Mouse (Mus musculus) hindbrain, embryonic 10.5 days (tissue): ENCODE results near the gene Tmem102. TPM values are rescaled to one million over a fixed set of nuclear protein-coding genes. Genes with fewer than 3 reads are reported as not detected.

Experiments used
- DNase-seq: peaks from one replicate; pipeline ENCODE4 v3.0.0-alpha.2; 2017; ENCODE audit warnings: low spot score
- H3K27ac ChIP-seq: fragments of 300-500 bp; sonication (generic); 2 replicates; pipeline ENCODE4 v1.5.1; 2016; ENCODE audit warnings: mild to moderate bottlenecking, moderate library complexity
- H3K27me3 ChIP-seq: fragments of 300-500 bp; sonication (generic); 2 replicates; pipeline ENCODE4 v1.6.1; 2016; ENCODE audit warnings: mild to moderate bottlenecking; ENCODE audit not compliant: poor library complexity, insufficient read depth, severe bottlenecking
- H3K36me3 ChIP-seq: fragments of 300-500 bp; sonication (generic); 2 replicates; pipeline ENCODE4 v1.6.1; 2016; ENCODE audit warnings: mild to moderate bottlenecking, moderate library complexity
- H3K4me1 ChIP-seq: fragments of 300-500 bp; sonication (generic); replicated peaks from 2 replicates; pipeline ENCODE4 v1.6.1; 2016; ENCODE audit warnings: mild to moderate bottlenecking
- H3K4me3 ChIP-seq: fragments of 300-500 bp; sonication (generic); 2 replicates; pipeline ENCODE4 v1.5.1; 2016; ENCODE audit warnings: mild to moderate bottlenecking, moderate library complexity
- H3K9me3 ChIP-seq: fragments of 300-500 bp; sonication (generic); 2 replicates; pipeline ENCODE4 v1.6.1; 2016; ENCODE audit warnings: mild to moderate bottlenecking, moderate library complexity
- WGBS: fragments of 180-500 bp; shearing (Covaris S2); methylation state at CpG from one replicate; pipeline ENCODE4 v1.1.7; 2016; 5-methylcytosine and 5-hydroxymethylcytosine counted together
- polyA plus RNA-seq: library from polyadenylated mRNA; unstranded; fragments of >200 nt; fragmentation: Nextera tagmentation; extraction: Ambion mirVana; gene quantifications from 2 replicates; pipeline ENCODE4 v1.2.1, GENCODE M21; 2016

Tmem102 gene
- polyA plus RNA-seq, 1 experiment from 2014 or later = 1.3 TPM

GRCm38 (mm10) chr11:69758478-69758970 lies 46.9 kb downstream of the Tmem102 start, which contains the start of gene Polr2a:
TSS of gene Polr2a (minus strand) at chr11:69758637.
- H3K36me3 ChIP-seq = no peaks in the 10 kb centered on the region
- H3K9me3 ChIP-seq = no peaks in the 10 kb centered on the region
- DNase-seq = peak; percentile 98
- peak within 1 kb of the TSS; percentile 97 for H3K27ac ChIP-seq
- H3K4me1 ChIP-seq = peaks cover 53% of the 10 kb centered on the region
- no peaks in the 10 kb centered on the region for H3K27me3 ChIP-seq
- H3K4me3 ChIP-seq = peak within 1 kb of the TSS; percentile 66
- under 1% methylated on average over 36 of the region's 36 CpGs for WGBS

GRCm38 (mm10) chr11:69758090-69758456 lies 47.4 kb downstream of the Tmem102 start:
- Histone ChIP-seq H3K9me3 (no peaks in the 10 kb centered on the region), H3K27ac (peak overlapping the region; percentile 97), H3K27me3 (no peaks in the 10 kb centered on the region), H3K4me1 (peaks cover 55% of the 10 kb centered on the region), H3K4me3 (peak overlapping the region; percentile 66), H3K36me3 (no peaks in the 10 kb centered on the region)
- under 1% methylated on average over 26 of the region's 26 CpGs for WGBS
- peak; percentile 92 for DNase-seq

GRCm38 (mm10) chr11:69757303-69758089 lies 47.9 kb downstream of the Tmem102 start:
- Histone ChIP-seq H3K36me3 (no peaks in the 10 kb centered on the region), H3K4me1 (peaks cover 59% of the 10 kb centered on the region), H3K27ac (peak overlapping the region; percentile 97), H3K27me3 (no peaks in the 10 kb centered on the region), H3K4me3 (peak overlapping the region; percentile 66), H3K9me3 (no peaks in the 10 kb centered on the region)
- 47% methylated on average over 9 of the region's 9 CpGs for WGBS
- no peak for DNase-seq

GRCm38 (mm10) chr11:69754701-69755100 lies 50.7 kb downstream of the Tmem102 start:
- H3K27me3 ChIP-seq = no peaks in the 10 kb centered on the region
- no peak overlapping the region for H3K27ac ChIP-seq
- no peak overlapping the region for H3K4me3 ChIP-seq
- DNase-seq = no peak
- 64% methylated on average over 3 of the region's 3 CpGs for WGBS
- 0 out of 2 replicates have a peak, but pooled peaks cover 4% of the 10 kb centered on the region for H3K36me3 ChIP-seq
- H3K4me1 ChIP-seq = peaks cover 42% of the 10 kb centered on the region
- no peaks in the 10 kb centered on the region for H3K9me3 ChIP-seq

GRCm38 (mm10) chr11:69754233-69754632 lies 51.2 kb downstream of the Tmem102 start:
- no peak overlapping the region for H3K27ac ChIP-seq
- H3K4me1 ChIP-seq = peaks cover 38% of the 10 kb centered on the region
- no peak for DNase-seq
- H3K9me3 ChIP-seq = no peaks in the 10 kb centered on the region
- H3K4me3 ChIP-seq = 0 out of 2 replicates have a peak overlapping the region, but pooled peaks have one; percentile 13
- WGBS = 92% methylated on average over 5 of the region's 5 CpGs
- H3K27me3 ChIP-seq = no peaks in the 10 kb centered on the region
- H3K36me3 ChIP-seq = 0 out of 2 replicates have a peak, but pooled peaks cover 4% of the 10 kb centered on the region

Other genes with a start within 250 kb of the Tmem102 start
- gene Efnb3, start 245.4 kb downstream of the Tmem102 start, polyA plus RNA-seq = 61.9 and 67.2 TPM in 2 replicates
- gene Wrap53, start 225.4 kb downstream of the Tmem102 start, polyA plus RNA-seq = 40.6 and 41.4 TPM in 2 replicates
- gene Trp53, start 225.3 kb downstream of the Tmem102 start, polyA plus RNA-seq = 166 and 173 TPM in 2 replicates
- 7.5 and 7.8 TPM in 2 replicates for gene Atp1b2, start 199.7 kb downstream of the Tmem102 start, polyA plus RNA-seq
- gene Shbg, start 187.7 kb downstream of the Tmem102 start, polyA plus RNA-seq = not detected in 2 replicates
- gene Sat2, start 183.6 kb downstream of the Tmem102 start, polyA plus RNA-seq = 15.4 and 24.5 TPM in 2 replicates
- 37.9 and 47.4 TPM in 2 replicates for gene Fxr2, start 172.6 kb downstream of the Tmem102 start, polyA plus RNA-seq
- gene Sox15, start 150.3 kb downstream of the Tmem102 start, polyA plus RNA-seq = 0.37 TPM in 1 of 2 replicates, not detected in the other
- gene Mpdu1, start 143.0 kb downstream of the Tmem102 start, polyA plus RNA-seq = 80.6 and 88.3 TPM in 2 replicates
- 7.2 and 8.7 TPM in 2 replicates for gene Cd68, start 139.5 kb downstream of the Tmem102 start, polyA plus RNA-seq
- gene Eif4a1, start 133.2 kb downstream of the Tmem102 start, polyA plus RNA-seq = 740 and 935 TPM in 2 replicates
- gene Senp3, start 123.5 kb downstream of the Tmem102 start, polyA plus RNA-seq = 116 and 122 TPM in 2 replicates
- gene Tnfsf13, start 119.8 kb downstream of the Tmem102 start, polyA plus RNA-seq = 0.14 and 0.30 TPM in 2 replicates
- gene Tnfsf12, start 109.8 kb downstream of the Tmem102 start, polyA plus RNA-seq = 2.2 and 2.3 TPM in 2 replicates
- 0.82 and 0.85 TPM in 2 replicates for gene Tnfsfm13, start 109.5 kb downstream of the Tmem102 start, polyA plus RNA-seq
- 31.1 and 37.9 TPM in 2 replicates for gene Polr2a, start 47.0 kb downstream of the Tmem102 start, polyA plus RNA-seq
- 0.50 TPM in 1 of 2 replicates, not detected in the other for gene Slc35g3, start 43.7 kb downstream of the Tmem102 start, polyA plus RNA-seq
- 0.80 and 1.2 TPM in 2 replicates for gene Zbtb4, start 39.7 kb downstream of the Tmem102 start, polyA plus RNA-seq
- 1.6 and 2.2 TPM in 2 replicates for gene Chrnb1, start 9.7 kb downstream of the Tmem102 start, polyA plus RNA-seq
- gene Fgf11, start 3.8 kb downstream of the Tmem102 start, polyA plus RNA-seq = 0.76 and 1.8 TPM in 2 replicates
- not detected in 2 replicates for gene Gm39566, start 9.7 kb upstream of the Tmem102 start, polyA plus RNA-seq
- not detected in 2 replicates for gene Spem2, start 12.8 kb upstream of the Tmem102 start, polyA plus RNA-seq
- 0.34 TPM in 1 of 2 replicates, not detected in the other for gene Spem1, start 16.6 kb upstream of the Tmem102 start, polyA plus RNA-seq
- gene Nlgn2, start 32.2 kb upstream of the Tmem102 start, polyA plus RNA-seq = 5.8 and 9.1 TPM in 2 replicates
- 312 and 362 TPM in 2 replicates for gene Tmem256, start 32.9 kb upstream of the Tmem102 start, polyA plus RNA-seq
- gene Plscr3, start 40.8 kb upstream of the Tmem102 start, polyA plus RNA-seq = 85.3 and 88.7 TPM in 2 replicates
- gene Tnk1, start 53.1 kb upstream of the Tmem102 start, polyA plus RNA-seq = 0.77 and 1.7 TPM in 2 replicates
- not detected in 2 replicates for gene Tmem95, start 72.4 kb upstream of the Tmem102 start, polyA plus RNA-seq
- gene Kctd11, start 75.8 kb upstream of the Tmem102 start, polyA plus RNA-seq = 5.2 and 6.8 TPM in 2 replicates
- gene Acap1, start 89.9 kb upstream of the Tmem102 start, polyA plus RNA-seq = 1.2 and 1.4 TPM in 2 replicates
- 11.4 and 15.2 TPM in 2 replicates for gene 2810408A11Rik, start 95.4 kb upstream of the Tmem102 start, polyA plus RNA-seq
- gene Neurl4, start 95.4 kb upstream of the Tmem102 start, polyA plus RNA-seq = 12.5 and 13.4 TPM in 2 replicates
- gene Gps2, start 108.3 kb upstream of the Tmem102 start, polyA plus RNA-seq = 96.8 and 105 TPM in 2 replicates
- 2,350 and 2,667 TPM in 2 replicates for gene Eif5a, start 116.3 kb upstream of the Tmem102 start, polyA plus RNA-seq
- 2.8 and 2.9 TPM in 2 replicates for gene Ybx2, start 130.2 kb upstream of the Tmem102 start, polyA plus RNA-seq
- gene Slc2a4, start 142.6 kb upstream of the Tmem102 start, polyA plus RNA-seq = 11.0 and 13.0 TPM in 2 replicates
- 14.6 and 37.6 TPM in 2 replicates for gene Cldn7, start 159.2 kb upstream of the Tmem102 start, polyA plus RNA-seq
- 22.6 and 25.7 TPM in 2 replicates for gene Ctdnep1, start 175.5 kb upstream of the Tmem102 start, polyA plus RNA-seq
- 156 and 167 TPM in 2 replicates for gene Elp5, start 176.9 kb upstream of the Tmem102 start, polyA plus RNA-seq
- 421 and 580 TPM in 2 replicates for gene Gabarap, start 185.5 kb upstream of the Tmem102 start, polyA plus RNA-seq
- gene Phf23, start 190.2 kb upstream of the Tmem102 start, polyA plus RNA-seq = 93.7 and 98.1 TPM in 2 replicates
- gene Dvl2, start 195.0 kb upstream of the Tmem102 start, polyA plus RNA-seq = 50.3 and 51.8 TPM in 2 replicates
- 44.9 and 51.7 TPM in 2 replicates for gene Acadvl, start 209.8 kb upstream of the Tmem102 start, polyA plus RNA-seq
- gene Dlg4, start 211.3 kb upstream of the Tmem102 start, polyA plus RNA-seq = 16.4 and 19.9 TPM in 2 replicates
- gene Asgr1, start 248.5 kb upstream of the Tmem102 start, polyA plus RNA-seq = 0.68 and 1.3 TPM in 2 replicates